Mouse (Mus musculus): ENCODE results near the gene Kif26b. TPM values are rescaled to one million over a fixed set of nuclear protein-coding genes. Genes with fewer than 3 reads are reported as not detected.

Gene Kif26b
- total RNA-seq, 2 experiments from 2014 or later, result 28.6 to 29.9 TPM

DNA sequence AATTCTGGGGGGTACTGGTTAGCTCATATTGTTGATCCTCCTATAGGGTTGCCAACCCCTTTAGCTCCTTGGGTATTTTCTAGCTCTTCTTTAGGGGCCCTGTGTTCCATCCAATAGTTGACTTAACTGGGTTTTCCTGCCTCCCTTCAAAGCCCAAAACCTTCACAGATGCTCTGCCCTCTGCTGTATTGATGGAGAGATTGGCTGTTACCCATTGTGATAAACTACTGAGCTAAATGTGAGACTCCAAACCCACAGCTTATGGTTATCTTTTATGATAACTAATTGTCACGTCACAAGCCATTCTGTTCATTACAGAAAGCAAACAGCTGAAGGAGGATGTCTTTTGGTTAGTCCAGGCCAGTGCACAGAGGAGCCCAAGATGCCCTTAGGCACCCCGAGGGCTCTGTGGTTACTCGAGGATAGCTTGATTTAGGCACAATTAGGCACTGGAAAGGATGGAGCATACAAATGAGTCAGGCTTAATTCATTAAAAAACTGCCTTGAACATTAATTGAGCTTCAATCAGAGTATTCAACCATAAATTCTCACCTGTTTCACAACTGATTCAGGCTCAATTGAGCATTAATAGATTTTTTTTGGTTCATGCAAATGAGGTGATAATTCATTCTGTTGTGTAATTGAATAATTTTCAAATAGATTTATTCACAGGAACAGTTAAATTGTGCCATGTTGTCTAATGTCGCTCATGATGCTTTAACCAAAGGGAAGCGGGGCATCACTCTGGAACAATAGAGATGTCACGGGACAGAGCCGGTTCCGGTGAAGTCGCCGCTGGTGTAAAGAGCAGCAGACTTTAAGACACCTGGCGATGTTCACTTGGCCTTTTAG lies 364.5 kb downstream of the Kif26b start:
- no peak for DNase-seq (ENCODE audit: low spot score in 2 of 2)

DNA sequence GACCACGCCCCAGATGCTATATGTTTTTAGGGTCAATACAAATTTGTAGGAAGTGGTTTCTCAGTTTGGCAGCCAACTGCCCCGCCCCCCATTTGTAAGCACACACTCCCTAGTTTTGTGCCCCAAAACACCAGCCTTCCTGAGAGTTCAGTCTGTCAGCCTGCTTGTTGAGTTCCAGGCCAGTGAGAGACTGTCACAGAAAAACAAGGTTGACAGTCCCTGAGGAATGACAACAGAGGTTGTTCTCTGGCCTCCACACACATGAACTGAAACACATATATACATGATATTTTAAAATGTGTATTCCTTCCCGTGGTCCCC lies 365.1 kb downstream of the Kif26b start:
- no peak for DNase-seq (ENCODE audit: low spot score in 2 of 2)

- no peak for DNase-seq (ENCODE audit: low spot score in 2 of 2)
Observed at GRCm38 (mm10) chr1:178895674-178896073, 366.7 kb downstream of the Kif26b start.

DNA sequence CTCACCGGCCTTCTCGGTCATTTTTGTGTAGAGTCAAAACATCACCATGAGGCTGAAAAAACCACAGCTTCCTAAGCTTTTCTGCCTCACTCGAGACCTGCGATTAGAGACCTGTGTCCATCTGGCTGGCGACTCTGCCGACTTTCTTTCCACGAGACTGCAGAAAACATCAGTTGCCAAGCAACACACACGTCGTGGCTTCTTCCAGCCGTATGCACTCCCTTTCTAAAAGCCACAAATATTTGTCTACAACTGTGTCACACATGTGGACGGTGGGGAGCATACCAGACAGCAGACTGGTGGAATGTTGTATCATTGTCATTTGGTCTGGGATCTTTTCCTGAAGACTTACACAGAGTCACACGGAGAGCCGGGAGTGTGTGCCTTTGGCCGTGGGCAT lies 382.0 kb downstream of the Kif26b start:
- no peak for DNase-seq (ENCODE audit: low spot score in 2 of 2)

DNA sequence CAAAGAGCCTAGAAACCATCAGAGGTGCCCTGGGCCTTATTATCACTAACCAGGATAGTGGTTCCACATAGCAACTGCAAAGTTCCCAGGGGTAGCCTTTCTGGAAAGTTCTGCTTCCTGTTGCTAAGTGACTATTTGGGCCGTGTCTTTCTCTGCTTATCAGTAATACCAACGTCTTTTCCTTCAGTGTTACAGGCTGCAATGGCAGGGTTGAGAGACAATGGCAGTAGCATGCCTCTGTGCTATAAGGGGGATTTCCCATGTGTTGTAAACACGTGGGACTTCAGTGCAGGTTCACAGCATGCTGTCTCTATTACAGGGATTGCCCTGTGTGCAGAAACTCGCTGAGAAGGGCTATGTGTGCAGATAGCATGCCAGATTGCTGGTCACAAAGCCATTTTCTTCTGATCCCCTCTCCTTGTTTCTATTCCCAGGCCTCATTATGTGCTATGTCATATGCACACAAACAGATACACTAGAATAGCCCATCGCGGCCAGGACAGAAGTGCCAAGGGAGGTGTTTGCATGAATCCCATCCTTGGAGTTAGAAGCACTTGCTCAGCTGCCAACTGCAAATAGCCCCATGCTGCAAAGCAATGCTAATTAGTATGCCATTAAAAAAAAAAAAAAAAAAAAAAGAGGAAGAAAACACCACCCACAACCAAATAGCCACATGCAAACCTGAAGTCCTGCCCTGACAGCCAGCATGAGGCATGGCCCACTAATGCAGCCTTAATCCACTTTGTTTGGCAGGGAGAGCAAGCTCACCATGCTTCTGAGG lies 384.2 kb downstream of the Kif26b start:
- no peak for DNase-seq (ENCODE audit: low spot score in 2 of 2)

GRCm38 (mm10) chr1:178915056-178915455 lies 386.1 kb downstream of the Kif26b start:
- DNase-seq (ENCODE audit: low spot score in 2 of 2), result no peak

GRCm38 (mm10) chr1:178917194-178917902 lies 388.4 kb downstream of the Kif26b start:
- DNase-seq (ENCODE audit: low spot score in 2 of 2), result no peak

DNA sequence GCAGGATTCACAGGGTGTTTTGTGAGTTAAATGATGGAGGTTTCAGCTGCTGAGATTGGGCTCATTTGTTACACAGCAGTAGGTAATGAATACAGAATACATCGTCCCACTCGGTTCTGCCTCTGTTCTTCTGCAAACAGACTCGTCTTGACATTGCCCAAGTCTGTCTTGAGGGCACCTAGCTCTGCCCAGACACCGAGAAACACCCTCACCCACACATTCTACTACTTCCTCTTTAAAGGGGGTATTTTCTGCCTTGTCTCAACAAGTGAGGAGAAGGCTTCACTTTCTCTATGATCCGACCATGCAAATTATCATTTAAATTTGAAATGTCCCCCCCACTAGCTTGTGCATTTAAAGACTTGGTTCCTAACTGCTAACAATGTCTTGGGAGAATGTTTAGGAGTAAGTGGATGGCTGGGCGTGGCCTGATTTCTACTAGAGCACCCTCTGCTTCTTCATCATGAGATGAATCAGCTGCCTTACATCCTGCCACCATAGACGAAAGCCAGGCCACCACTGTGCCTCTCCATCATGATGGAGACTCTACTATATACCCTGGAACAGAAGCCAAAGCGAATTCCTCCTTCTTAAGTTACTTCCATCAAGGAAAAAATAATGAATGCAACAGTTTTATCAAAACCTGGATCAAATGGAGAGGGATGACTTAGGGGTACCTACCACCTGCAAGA lies 395.7 kb downstream of the Kif26b start:
- no peak for DNase-seq (ENCODE audit: low spot score in 2 of 2)

DNA sequence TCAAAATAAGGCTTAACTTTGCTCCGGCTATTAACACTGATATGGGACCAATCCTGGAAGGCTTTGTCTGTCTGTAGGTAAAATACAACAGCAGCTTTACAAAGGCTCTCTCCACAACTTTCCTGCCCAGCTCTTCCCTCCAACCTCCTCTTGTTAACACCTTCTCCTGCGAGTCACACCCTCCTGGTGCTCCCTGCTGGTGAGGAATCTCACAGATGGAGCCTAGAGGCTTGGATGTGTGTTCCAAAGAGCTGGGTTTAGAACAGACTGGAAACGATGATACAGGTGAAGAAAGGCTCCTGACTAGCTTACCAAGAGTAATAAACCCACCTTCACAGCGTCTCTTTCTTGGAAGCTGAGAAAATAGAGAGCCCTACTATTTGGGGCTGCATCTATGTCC lies 400.6 kb downstream of the Kif26b start:
- DNase-seq (ENCODE audit: low spot score in 2 of 2), result no peak

DNA sequence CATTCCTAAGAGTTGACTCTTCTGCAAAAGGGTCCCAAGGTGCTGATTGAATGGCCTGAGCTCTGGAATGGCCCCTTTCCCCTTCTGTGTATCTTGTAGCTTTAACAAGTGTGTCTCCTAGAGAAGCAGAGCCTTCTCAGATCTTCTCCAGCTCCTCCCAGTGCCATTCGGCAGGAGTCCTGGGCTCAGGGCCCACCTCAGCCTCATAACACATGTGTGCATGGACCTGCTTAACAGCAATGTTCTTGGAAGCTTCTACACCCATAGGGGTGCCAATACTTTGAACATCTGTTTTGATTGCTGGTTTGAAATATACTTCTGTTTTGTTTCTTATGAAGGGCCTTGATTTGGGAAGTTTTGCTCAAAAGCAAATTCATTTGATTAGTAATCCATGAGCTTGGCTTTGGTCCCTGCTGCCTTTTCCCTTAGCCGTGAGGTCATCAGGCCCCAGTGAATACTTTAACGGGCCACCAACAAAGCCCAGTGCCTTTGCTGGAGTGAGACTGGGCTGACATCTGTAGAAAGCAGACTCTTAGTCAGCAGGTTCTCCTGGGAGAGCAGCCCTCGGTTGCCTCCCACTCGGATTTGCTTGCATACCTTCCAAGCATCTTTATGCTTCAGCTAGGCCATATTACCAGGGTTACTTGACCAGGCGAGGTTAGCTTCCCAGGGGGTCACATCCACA lies 405.2 kb downstream of the Kif26b start:
- DNase-seq (ENCODE audit: low spot score in 2 of 2), result no peak

GRCm38 (mm10) chr1:178936457-178936856 lies 407.5 kb downstream of the Kif26b start:
- no peak for DNase-seq (ENCODE audit: low spot score in 2 of 2)

DNA sequence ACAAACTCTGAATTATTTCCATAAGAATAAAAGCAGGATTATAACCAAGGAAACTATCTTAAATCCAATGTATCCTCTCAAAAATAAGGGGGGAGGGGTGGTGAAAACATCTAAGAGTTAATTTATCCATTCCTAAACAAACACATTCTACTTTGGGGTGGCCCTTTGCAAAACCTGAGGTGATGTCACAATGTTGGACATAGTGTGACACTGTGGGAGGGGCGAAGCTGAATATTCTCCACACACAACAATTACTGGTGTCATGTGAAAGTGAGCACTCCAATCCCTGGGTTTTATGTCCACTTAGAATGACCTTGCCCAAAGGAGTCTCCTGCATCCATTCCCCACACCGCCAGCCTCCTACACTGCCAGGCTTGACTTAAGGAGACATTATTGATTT lies 408.1 kb downstream of the Kif26b start:
- no peak for DNase-seq (ENCODE audit: low spot score in 2 of 2)

- DNase-seq (ENCODE audit: low spot score in 2 of 2), result no peak
Observed at GRCm38 (mm10) chr1:178940353-178940752, 411.4 kb downstream of the Kif26b start.

DNA sequence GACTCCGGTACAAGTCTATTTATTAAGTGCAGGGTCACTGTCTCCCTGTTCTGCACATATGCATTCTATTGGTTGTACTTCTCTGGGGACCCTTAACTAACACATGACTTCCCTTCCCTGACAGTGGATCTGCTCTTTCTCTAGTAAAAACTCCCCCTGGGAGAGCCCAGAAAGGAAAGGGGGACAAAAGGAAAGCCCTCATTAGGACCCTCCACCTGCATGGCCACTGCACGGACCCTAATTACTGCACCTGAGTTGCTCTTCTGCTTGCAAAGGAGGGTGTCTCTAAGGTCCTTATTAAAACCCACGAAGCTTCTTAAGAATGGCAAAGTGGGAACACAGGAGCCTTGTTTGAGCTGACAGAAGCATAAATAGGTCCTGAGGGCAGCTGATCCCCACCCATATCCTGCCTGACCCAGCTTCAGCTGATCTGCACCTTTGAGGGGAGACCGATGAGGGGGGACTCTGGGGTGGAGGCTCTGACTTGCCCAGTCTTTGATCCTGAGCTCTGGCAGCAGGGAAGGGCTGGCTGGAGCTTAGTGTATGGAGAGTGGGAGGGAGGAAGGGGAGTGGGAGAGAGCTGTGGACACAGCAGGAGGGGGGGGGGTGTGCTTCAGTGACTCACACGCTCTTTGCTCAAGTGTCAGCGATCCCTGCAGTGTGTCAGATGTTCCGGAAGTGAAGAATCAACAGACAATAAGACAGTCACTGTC lies 413.5 kb downstream of the Kif26b start:
- DNase-seq (ENCODE audit: low spot score in 2 of 2), result no peak

DNA sequence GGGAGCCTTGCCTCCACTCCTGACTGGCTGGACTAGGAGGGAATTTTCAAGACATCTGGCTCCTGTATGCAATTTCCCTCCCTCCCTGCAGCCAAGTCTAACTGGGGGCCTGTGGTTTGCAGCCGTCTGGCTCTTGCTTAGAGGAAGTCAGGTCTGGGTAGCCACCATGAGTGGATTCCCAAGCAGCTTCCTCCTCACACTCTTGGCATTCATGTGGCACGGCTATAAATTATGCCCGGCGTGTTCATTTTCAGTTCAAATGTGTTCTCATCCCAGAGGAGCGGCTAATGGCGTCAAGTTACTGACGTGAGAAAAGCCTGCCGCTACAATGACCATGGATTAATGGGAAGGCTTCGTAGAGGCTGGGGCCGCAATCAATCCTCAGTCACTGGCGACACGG lies 424.0 kb downstream of the Kif26b start:
- DNase-seq (ENCODE audit: low spot score in 2 of 2), result no peak

DNA sequence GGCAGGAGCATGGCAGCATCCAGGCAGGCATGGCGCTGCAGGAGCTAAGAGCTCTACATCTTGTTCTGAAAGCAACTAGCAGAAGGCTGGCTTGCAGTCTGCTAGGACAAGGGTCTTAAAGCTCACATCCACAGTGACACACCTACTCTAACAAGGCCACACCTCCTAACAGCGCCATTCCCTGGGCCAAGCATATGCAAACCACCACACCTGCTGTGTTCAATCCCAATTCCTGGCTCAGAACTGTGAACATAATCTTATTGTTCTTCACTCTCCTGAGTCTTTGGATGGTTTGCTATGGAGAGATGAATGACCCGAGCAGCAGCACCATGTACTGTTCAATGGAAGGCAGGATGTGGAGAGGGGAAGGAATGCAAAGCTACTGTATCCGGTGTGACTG lies 429.7 kb downstream of the Kif26b start:
- DNase-seq (ENCODE audit: low spot score in 2 of 2), result no peak

- DNase-seq (ENCODE audit: low spot score in 2 of 2), result peak; percentile 88 to 89
Observed at GRCm38 (mm10) chr1:178960015-178960559, 431.2 kb downstream of the Kif26b start.

DNA sequence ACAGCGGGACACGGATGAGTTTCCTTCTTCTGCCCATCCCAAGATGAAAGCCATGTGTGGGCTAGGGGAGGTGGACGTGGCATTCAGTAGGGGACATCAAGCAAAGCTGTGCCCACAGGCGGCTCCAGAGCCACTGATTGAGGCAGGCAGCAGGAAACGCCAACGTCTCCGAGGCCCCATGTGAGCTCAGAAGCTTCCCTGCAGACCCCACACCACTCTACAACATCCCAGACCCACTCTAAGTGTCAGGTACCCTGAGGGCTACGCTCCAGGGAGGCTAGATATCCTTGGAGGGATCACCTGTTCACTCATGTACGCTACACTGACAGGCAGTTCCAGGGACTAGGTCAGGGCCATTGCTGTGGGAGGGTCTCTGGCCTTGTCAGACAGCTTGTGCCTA lies 432.7 kb downstream of the Kif26b start:
- DNase-seq (ENCODE audit: low spot score in 2 of 2), result no peak

GRCm38 (mm10) chr1:178972055-178972454 lies 443.1 kb downstream of the Kif26b start:
- DNase-seq (ENCODE audit: low spot score in 2 of 2), result no peak
